Mouse (Mus musculus) hindbrain, embryonic 13.5 days (tissue): ENCODE results near the gene Cfap43. TPM values are rescaled to one million over a fixed set of nuclear protein-coding genes. Genes with fewer than 3 reads are reported as not detected.

Experiments used
- ATAC-seq: fragments of 200-750 bp; cut with Nextera tagmentation; 2 replicates; pipeline ENCODE4 v1.8.0; 2017; ENCODE audit warnings: moderate TSS enrichment; ENCODE audit not compliant: low FRiP score
- H3K27ac ChIP-seq: fragments of 300-500 bp; sonication (generic); 2 replicates; pipeline ENCODE4 v1.5.1; 2015; ENCODE audit warnings: inconsistent platforms, mild to moderate bottlenecking, moderate library complexity
- H3K27me3 ChIP-seq: fragments of 300-500 bp; sonication (generic); 2 replicates; pipeline ENCODE4 v1.6.1; 2015; ENCODE audit warnings: mild to moderate bottlenecking, inconsistent platforms
- H3K36me3 ChIP-seq: fragments of 300-500 bp; sonication (generic); 2 replicates; pipeline ENCODE4 v1.6.1; 2015; ENCODE audit warnings: mild to moderate bottlenecking, inconsistent platforms
- H3K4me1 ChIP-seq: fragments of 300-500 bp; sonication (generic); replicated peaks from 2 replicates; pipeline ENCODE4 v1.6.1; 2015; ENCODE audit warnings: inconsistent platforms
- H3K4me2 ChIP-seq: fragments of 300-500 bp; sonication (generic); 2 replicates; pipeline ENCODE4 v1.6.1; 2015; ENCODE audit warnings: inconsistent platforms, mild to moderate bottlenecking, moderate library complexity
- H3K4me3 ChIP-seq: fragments of 300-500 bp; sonication (generic); 2 replicates; pipeline ENCODE4 v1.5.1; 2015; ENCODE audit warnings: mild to moderate bottlenecking, inconsistent platforms
- H3K9ac ChIP-seq: fragments of 300-500 bp; sonication (generic); 2 replicates; pipeline ENCODE4 v1.6.1; 2015; ENCODE audit warnings: mild to moderate bottlenecking, inconsistent platforms
- H3K9me3 ChIP-seq: fragments of 300-500 bp; sonication (generic); 2 replicates; pipeline ENCODE4 v1.6.1; 2016; ENCODE audit warnings: inconsistent platforms
- WGBS: fragments of 180-500 bp; shearing (Covaris S2); methylation state at CpG from one replicate; pipeline ENCODE4 v1.1.7; 2015; 5-methylcytosine and 5-hydroxymethylcytosine counted together
- polyA plus RNA-seq: library from polyadenylated mRNA; unstranded; fragments of >200 nt; fragmentation: Nextera tagmentation; extraction: Ambion mirVana; gene quantifications from 2 replicates; pipeline ENCODE4 v1.2.1, GENCODE M21; 2015

The Cfap43 gene
- polyA plus RNA-seq, 1 experiment from 2014 or later = 2.2 TPM

DNA sequence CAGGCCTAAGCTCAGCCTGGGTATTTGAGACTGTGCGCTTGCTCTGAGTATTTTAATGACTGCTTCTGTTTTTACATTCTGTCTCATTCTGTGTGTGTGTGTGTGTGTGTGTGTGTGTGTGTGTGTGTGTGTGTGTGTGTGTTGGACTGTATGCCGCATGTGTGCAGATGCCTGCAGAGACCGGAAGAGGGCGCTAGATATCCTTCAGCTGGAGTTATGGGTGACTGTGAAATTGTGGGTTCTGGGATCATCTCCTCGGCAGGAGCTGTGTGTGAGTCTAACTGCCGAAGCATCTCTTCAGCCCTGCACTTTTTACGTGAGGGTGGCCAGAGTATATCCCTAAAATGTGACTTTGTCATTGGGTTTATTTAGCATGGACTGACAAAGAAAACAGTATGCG is 88.0 kb downstream of the Cfap43 start:
- H3K4me1 ChIP-seq = no peaks in the 10 kb centered on the region
- H3K4me3 ChIP-seq = no peak overlapping the region
- H3K27me3 ChIP-seq = 0 out of 2 replicates have a peak, but pooled peaks cover 3% of the 10 kb centered on the region
- H3K9ac ChIP-seq = no peak overlapping the region
- no peak overlapping the region for H3K27ac ChIP-seq
- H3K4me2 ChIP-seq = no peak overlapping the region
- WGBS = 98% methylated on average over 8 of the region's 8 CpGs
- ATAC-seq = no peak
- H3K9me3 ChIP-seq = no peaks in the 10 kb centered on the region
- H3K36me3 ChIP-seq = no peaks in the 10 kb centered on the region

DNA sequence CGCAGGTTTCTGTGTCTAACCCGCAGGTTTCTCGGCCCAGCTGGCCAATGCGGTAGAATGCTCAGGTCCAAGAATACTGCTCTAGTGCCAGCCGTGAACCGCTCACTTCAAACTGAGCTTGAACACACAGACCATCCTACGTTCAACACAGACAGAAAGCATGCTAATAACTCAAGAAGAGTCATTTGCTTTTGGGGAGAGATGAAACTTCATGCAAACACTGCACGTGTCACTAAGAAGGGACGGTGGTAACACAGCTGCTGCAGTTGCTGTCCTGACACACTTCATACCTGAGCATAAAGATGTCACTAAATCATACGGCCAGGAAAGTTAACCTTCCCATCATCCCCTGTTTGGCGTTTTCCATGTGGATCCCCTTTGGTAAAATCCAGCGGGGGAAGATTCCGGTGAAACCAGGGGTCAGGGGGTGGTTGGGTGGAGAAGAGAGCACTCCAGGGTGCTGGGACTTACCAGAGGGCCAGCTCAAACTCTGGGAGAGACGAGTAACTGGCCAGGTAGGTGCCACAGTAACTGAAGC is 89.1 kb downstream of the Cfap43 start:
- no peak overlapping the region for H3K9ac ChIP-seq
- H3K4me3 ChIP-seq = no peak overlapping the region
- H3K36me3 ChIP-seq = no peaks in the 10 kb centered on the region
- H3K9me3 ChIP-seq = no peaks in the 10 kb centered on the region
- H3K4me2 ChIP-seq = no peak overlapping the region
- H3K27ac ChIP-seq = no peak overlapping the region
- WGBS = 88% methylated on average over 14 of the region's 14 CpGs
- no peak for ATAC-seq
- no peaks in the 10 kb centered on the region for H3K4me1 ChIP-seq
- 0 out of 2 replicates have a peak, but pooled peaks cover 3% of the 10 kb centered on the region for H3K27me3 ChIP-seq

DNA sequence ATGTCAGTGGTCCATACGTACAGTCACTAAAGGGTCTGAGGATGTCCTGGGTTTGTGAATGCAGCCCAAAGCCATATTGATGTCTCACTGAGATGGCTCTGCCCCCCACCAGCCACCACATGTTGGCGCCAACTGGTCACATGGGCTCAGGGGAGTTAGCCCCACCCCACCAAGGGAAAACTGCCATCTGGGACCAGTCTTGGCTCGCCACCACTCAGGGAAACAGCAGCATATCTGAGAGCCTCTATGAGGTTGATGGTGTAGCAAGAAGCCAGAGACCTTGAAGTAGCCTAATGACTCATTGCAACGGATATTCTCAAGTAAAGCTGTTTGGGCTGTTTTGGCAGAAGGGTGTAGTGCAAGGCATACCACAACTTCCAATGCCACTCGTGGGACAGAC is 95.1 kb downstream of the Cfap43 start:
- Histone ChIP-seq H3K27me3 (peaks cover 11% of the 10 kb centered on the region; the same call in 1 of the 2 replicates), H3K4me3 (no peak overlapping the region), H3K36me3 (no peaks in the 10 kb centered on the region), H3K9ac (no peak overlapping the region), H3K27ac (no peak overlapping the region), H3K9me3 (no peaks in the 10 kb centered on the region), H3K4me2 (no peak overlapping the region), H3K4me1 (peaks cover 4% of the 10 kb centered on the region)
- 84% methylated on average over 5 of the region's 5 CpGs for WGBS
- ATAC-seq = no peak

DNA sequence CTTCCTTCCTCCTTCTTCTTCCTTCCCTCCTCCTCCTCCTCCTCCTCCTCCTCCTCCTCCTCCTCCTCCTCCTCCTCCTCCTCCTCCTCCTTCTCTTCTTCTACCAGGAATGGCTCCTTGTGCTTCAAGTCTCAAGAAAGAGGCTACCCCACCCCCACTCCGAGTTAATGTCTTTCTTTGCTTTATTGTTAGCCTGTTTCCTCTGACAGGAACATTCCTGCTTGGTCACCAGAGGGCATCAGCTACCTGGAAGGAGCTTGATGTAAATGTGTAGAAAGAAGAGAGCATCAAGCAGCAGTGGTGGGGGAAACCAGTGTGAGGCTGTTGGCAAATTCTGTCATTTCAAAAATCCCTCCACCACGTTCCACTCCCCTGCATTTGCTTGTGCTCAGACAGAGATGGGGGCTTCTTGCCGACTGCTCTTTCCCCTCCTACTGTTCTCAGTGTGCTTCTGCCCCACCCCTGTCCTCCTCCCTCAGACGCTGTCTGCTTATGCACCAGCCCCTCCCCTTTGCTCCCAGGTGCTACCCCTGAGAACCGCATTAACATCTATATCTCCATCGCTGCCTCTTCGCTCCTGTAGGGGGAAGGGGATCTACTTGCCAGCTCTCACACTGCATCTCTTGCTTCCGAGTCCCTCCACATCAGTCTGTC is 96.8 kb downstream of the Cfap43 start:
- Histone ChIP-seq H3K27ac (no peak overlapping the region), H3K9me3 (no peaks in the 10 kb centered on the region), H3K27me3 (peaks cover 11% of the 10 kb centered on the region; the same call in 1 of the 2 replicates), H3K9ac (0 out of 2 replicates have a peak overlapping the region, but pooled peaks have one; percentile 24), H3K4me1 (peaks cover 4% of the 10 kb centered on the region), H3K4me3 (no peak overlapping the region), H3K36me3 (no peaks in the 10 kb centered on the region), H3K4me2 (peak overlapping the region; percentile 26; the same call in 1 of the 2 replicates)
- 22% methylated on average over 8 of the region's 8 CpGs for WGBS
- ATAC-seq = no peak

DNA sequence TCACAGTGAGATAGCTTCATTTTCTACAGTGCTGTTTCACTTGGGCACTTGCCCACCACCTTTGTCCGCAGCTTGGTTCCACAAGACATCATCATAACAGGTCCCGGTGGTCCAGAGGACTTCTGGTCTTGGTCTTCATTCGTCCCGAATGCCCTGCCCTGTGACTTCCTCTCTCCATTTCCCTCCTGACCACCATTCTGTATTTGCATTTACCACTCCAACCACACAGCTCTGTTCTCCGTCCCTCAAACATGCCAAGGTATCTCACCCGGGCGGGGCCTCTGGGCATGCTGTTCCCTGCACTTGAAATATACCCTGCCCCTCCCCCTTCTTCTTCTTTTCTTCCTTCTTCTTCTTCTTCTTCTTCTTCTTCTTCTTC is 97.6 kb downstream of the Cfap43 start:
- Histone ChIP-seq H3K4me1 (peaks cover 4% of the 10 kb centered on the region), H3K27ac (no peak overlapping the region), H3K9ac (no peak overlapping the region), H3K4me3 (no peak overlapping the region), H3K27me3 (peaks cover 11% of the 10 kb centered on the region; the same call in 1 of the 2 replicates), H3K36me3 (no peaks in the 10 kb centered on the region), H3K4me2 (no peak overlapping the region), H3K9me3 (no peaks in the 10 kb centered on the region)
- 60% methylated on average over 7 of the region's 7 CpGs for WGBS
- ATAC-seq = no peak

DNA sequence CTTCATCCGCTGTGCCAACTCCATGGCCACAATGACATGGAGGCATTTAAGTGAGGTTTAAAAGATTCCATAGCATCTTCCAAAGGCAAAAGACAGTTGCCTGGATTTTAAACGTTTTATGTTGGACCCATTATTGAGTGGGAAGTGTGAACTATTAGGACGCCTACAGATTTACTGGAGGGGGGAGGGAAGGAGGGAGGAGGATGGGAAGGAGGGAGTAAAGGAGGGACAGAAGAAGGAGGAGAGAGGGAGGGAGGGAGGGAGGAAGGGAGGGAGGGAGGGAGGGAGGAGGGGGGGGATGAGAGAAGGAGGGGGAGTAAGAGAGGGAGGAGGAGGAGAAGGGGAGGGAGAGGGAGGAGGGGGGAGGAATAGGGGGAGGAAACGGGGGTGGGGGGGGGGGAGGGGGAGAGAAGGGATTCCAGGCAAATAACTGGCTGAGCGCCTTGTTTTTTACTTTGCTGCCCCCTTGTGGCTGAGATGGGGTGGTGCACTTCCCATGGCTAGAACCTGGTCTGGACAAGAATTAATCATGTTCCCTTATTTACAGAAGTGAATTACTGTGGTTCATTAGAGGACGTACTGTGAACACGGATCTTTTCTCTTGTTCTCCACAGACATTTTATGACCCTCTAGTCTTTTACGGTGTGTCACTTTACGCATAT is 98.1 kb downstream of the Cfap43 start:
- Histone ChIP-seq H3K27ac (no peak overlapping the region), H3K27me3 (peaks cover 11% of the 10 kb centered on the region; the same call in 1 of the 2 replicates), H3K9me3 (no peaks in the 10 kb centered on the region), H3K9ac (no peak overlapping the region), H3K4me2 (no peak overlapping the region), H3K36me3 (no peaks in the 10 kb centered on the region), H3K4me3 (no peak overlapping the region), H3K4me1 (peaks cover 4% of the 10 kb centered on the region)
- WGBS = 15% methylated on average over 7 of the region's 9 CpGs
- ATAC-seq = no peak

DNA sequence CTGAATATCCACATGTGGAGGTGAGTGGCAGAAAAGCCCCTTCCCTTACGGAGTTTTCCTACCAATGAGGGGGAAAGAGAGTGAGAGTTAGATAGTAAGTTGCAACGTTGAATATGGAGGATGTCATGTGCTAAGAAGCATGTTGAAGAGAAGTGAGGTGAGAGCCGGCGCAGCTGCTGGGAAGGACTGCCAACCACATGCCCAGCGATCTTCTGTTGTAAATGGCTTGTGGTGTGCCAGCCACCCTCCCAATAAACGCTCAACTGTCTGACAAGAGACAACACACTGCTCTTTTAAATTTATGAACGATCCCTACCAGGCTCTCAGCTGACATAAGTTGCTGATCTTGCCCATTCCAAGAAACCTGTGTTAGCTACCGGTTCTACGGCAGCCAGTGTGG is 101.4 kb downstream of the Cfap43 start:
- ATAC-seq = no peak
- no peaks in the 10 kb centered on the region for H3K36me3 ChIP-seq
- 89% methylated on average over 9 of the region's 9 CpGs for WGBS

DNA sequence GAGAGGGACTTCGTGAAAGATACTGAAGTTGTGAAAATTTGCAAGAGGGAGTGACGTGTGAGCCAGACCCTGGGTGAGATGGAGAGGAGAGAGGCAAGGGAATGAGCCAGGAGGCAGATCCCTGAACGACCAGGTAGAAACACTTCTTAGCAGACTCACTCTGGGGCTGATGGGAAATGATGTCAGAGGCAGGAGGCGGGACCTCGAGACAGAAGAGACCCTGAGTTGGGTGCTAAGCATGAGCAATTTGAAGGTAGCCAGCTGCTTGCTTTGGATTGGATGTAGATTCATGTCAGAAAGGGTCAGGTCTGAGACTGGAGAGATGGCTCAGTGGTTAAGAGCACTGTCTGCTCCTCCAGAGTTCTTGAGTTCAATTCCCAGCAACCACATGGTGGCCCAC is 104.4 kb downstream of the Cfap43 start:
- H3K9ac ChIP-seq = no peak overlapping the region
- no peak overlapping the region for H3K4me3 ChIP-seq
- H3K4me1 ChIP-seq = no peaks in the 10 kb centered on the region
- no peaks in the 10 kb centered on the region for H3K27me3 ChIP-seq
- no peak overlapping the region for H3K27ac ChIP-seq
- ATAC-seq = no peak
- no peaks in the 10 kb centered on the region for H3K36me3 ChIP-seq
- no peaks in the 10 kb centered on the region for H3K9me3 ChIP-seq
- no peak overlapping the region for H3K4me2 ChIP-seq
- WGBS = 93% methylated on average over 5 of the region's 5 CpGs

More for the DNA sequence above, 101.4 kb downstream of the Cfap43 start:
- Histone ChIP-seq H3K4me2 (no peak overlapping the region), H3K4me3 (no peak overlapping the region), H3K27me3 (peaks cover 5% of the 10 kb centered on the region; the same call in 1 of the 2 replicates), H3K4me1 (peaks cover 4% of the 10 kb centered on the region), H3K27ac (no peak overlapping the region), H3K9me3 (no peaks in the 10 kb centered on the region), H3K9ac (no peak overlapping the region)

DNA sequence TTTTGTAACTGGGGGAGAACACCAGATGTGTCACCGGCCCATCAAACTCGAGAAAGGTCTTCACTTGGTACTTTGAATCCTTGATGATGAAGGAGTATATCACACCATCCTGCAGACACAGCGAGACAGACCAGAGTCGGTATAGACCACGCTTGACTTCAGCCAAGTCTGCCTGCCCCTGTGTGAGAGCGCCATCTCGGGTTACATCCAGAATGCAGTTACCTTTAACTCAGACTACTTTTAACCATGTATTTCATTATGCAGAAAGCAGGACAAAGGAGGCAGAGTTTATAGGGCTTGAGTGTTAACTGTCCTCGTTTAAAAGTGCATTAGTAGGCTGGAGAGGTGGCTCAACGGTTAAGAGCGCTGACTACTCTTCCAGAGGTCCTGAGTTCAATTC is 107.0 kb downstream of the Cfap43 start:
- H3K9ac ChIP-seq = no peak overlapping the region
- H3K27ac ChIP-seq = no peak overlapping the region
- no peak for ATAC-seq
- H3K4me3 ChIP-seq = no peak overlapping the region
- H3K4me1 ChIP-seq = no peaks in the 10 kb centered on the region
- WGBS = 81% methylated on average over 10 of the region's 10 CpGs
- no peak overlapping the region for H3K4me2 ChIP-seq
- no peaks in the 10 kb centered on the region for H3K9me3 ChIP-seq
- H3K36me3 ChIP-seq = no peaks in the 10 kb centered on the region
- no peaks in the 10 kb centered on the region for H3K27me3 ChIP-seq

DNA sequence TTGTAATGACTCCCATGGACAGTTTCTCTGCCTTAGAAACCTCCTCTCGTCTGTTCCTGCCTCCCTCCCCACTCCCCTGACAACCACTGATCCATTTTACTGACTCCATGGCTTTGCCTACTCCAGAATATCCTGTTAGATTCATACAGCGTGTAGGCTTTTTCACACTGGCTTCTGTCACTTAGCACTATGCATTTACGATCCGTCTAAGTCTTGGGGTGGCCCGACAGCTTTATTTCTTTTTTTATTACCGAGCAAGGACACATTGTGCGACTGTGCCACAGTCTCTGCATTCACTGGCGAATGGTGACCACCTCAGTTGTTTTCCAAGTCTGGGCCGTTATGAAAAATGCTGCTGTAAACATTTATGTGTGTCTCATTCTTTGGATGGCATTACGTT is 120.5 kb downstream of the Cfap43 start:
- 77% methylated on average over 10 of the region's 10 CpGs for WGBS
- no peaks in the 10 kb centered on the region for H3K9me3 ChIP-seq
- no peak for ATAC-seq
- H3K4me2 ChIP-seq = no peak overlapping the region
- no peaks in the 10 kb centered on the region for H3K36me3 ChIP-seq
- no peak overlapping the region for H3K27ac ChIP-seq
- peaks cover 5% of the 10 kb centered on the region; the same call in 1 of the 2 replicates for H3K4me1 ChIP-seq
- H3K9ac ChIP-seq = no peak overlapping the region
- no peak overlapping the region for H3K4me3 ChIP-seq
- H3K27me3 ChIP-seq = 0 out of 2 replicates have a peak, but pooled peaks cover 3% of the 10 kb centered on the region

DNA sequence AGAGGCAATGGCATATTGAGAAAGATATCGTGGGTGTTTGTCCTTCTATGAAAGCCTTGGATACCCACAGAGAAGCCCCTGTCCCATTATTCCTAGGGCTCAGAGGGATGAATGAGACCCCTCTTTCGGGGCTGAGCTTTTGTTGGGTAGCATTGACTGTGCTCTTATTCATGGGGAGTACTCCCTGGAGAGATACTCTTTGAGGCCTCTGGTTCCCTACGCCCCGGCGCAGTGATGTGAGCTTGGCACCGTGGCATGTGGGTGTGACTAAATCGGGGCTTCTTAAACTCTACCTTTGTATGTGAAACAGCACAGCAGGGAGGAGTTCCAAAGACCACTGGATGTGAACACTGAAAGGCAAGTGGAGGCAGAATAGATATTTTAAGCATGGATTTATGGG is 122.4 kb downstream of the Cfap43 start:
- ATAC-seq = no peak
- WGBS = 13% methylated on average over 7 of the region's 7 CpGs
- Histone ChIP-seq H3K27ac (no peak overlapping the region), H3K9me3 (no peaks in the 10 kb centered on the region), H3K4me3 (no peak overlapping the region), H3K9ac (no peak overlapping the region), H3K36me3 (no peaks in the 10 kb centered on the region), H3K4me2 (no peak overlapping the region), H3K4me1 (peaks cover 5% of the 10 kb centered on the region; the same call in 1 of the 2 replicates), H3K27me3 (0 out of 2 replicates have a peak, but pooled peaks cover 3% of the 10 kb centered on the region)

DNA sequence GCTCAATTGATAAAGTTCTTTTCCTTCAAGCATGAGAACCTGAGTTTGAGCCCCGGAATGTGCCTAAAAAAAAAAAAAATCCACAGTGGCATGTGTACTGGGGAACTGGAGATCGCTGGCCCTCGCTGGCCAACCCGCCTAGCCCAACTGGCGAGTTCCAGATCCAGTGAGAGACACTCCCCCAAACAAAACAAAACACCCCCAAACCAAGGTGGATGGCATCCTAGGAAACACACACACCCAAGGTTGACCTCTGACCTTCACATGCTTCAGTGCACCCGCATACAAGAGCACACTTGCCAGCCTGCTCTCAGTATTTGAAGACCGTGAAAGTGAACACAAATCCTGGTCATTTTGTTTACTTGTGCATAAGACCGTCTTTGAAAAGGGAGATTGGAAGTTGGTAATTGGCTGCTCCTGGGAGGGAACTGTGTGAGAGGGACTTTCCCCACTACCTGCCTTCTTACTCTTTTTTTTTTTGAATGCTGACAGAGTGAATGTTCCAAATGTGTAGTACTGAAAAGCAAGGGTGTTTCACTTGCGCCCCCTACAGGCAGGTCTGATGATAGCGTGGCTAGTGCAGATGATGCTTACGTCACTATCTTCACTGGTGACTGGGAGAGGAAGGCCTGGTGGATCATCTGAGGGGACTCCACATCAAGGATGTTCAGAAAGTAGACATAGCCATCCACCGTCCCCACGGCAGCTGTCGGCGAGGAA is 123.9 kb downstream of the Cfap43 start:
- H3K9me3 ChIP-seq = no peaks in the 10 kb centered on the region
- H3K9ac ChIP-seq = no peak overlapping the region
- ATAC-seq = no peak
- no peak overlapping the region for H3K27ac ChIP-seq
- no peak overlapping the region for H3K4me3 ChIP-seq
- 0 out of 2 replicates have a peak, but pooled peaks cover 3% of the 10 kb centered on the region for H3K27me3 ChIP-seq
- no peaks in the 10 kb centered on the region for H3K36me3 ChIP-seq
- H3K4me2 ChIP-seq = no peak overlapping the region
- WGBS = 36% methylated on average over 15 of the region's 15 CpGs
- peaks cover 5% of the 10 kb centered on the region; the same call in 1 of the 2 replicates for H3K4me1 ChIP-seq
